In genomic region chr15:79505616-79506283, GRCm38 (mm10) we compare ENCODE assay signal across 8 mouse cellular contexts. TPM values are rescaled to one million over a fixed set of nuclear protein-coding genes. Genes with fewer than 3 reads are reported as not detected.
DNase-seq lines count a peak whose midpoint lies in the region; ATAC-seq and TF ChIP-seq lines count a peak whose summit lies in the region.

No protein-coding gene starts in this region.

- DNase-seq in urinary bladder, adult 2 months (ENCODE audit: low spot score): peak; percentile 42
- no peak for DNase-seq in urinary bladder, postnatal 10 days (ENCODE audit: low spot score)
- peak; percentile 80 for DNase-seq in forebrain, postnatal 0 days
- peak; percentile 65 to 85 for DNase-seq in left cerebral cortex, postnatal 10 days (ENCODE audit: extremely low spot score in 1 of 2, low spot score in 2 of 2)
- DNase-seq in lung, postnatal 4 days: peak; percentile 62 to 67
- DNase-seq in c-Kit-positive CD71-positive TER-119-positive erythroid progenitor cells, embryonic 14.5 days (ENCODE audit: low spot score): no peak

- H3K4me2 ChIP-seq in forebrain, postnatal 0 days (ENCODE audit: low read depth): peak overlapping the region; percentile 99
- peak overlapping the region; percentile 99 for H3K4me2 ChIP-seq in hindbrain, embryonic 12.5 days (replicated peaks)

- no peaks in the 10 kb centered on the region for H3K36me3 ChIP-seq in forebrain, postnatal 0 days (ENCODE audit: insufficient read depth)
- no peaks in the 10 kb centered on the region for H3K36me3 ChIP-seq in hindbrain, embryonic 12.5 days
- H3K36me3 ChIP-seq in small intestine, adult 2 months (ENCODE audit: control insufficient read depth, insufficient read depth, low read length): no peaks in the 10 kb centered on the region

- H3K27me3 ChIP-seq in forebrain, postnatal 0 days (ENCODE audit: insufficient read depth, low read length): peaks cover 15% of the 10 kb centered on the region
- peaks cover 95% of the 10 kb centered on the region for H3K27me3 ChIP-seq in hindbrain, embryonic 12.5 days
- H3K27me3 ChIP-seq in small intestine, adult 2 months (ENCODE audit: control insufficient read depth, insufficient read depth, low read length): peaks cover 63% of the 10 kb centered on the region

- H3K4me3 ChIP-seq in forebrain, postnatal 0 days (ENCODE audit: low read depth, low read length): peak overlapping the region; percentile 56
- H3K4me3 ChIP-seq in hindbrain, embryonic 12.5 days: peak overlapping the region; percentile 50
- H3K4me3 ChIP-seq in small intestine, adult 2 months (ENCODE audit: low read depth, low read length): peak overlapping the region; percentile 64

- intact Hi-C loops in left cerebral cortex, postnatal 10 days (cut with DNase I): no loop called here

- TF ChIP-seq POLR2A in small intestine, adult 2 months (IDR thresholded peaks at IDR 0.05; ENCODE audit: low read depth, low read length): no peak

- no peak overlapping the region for H3K27ac ChIP-seq in forebrain, postnatal 0 days (ENCODE audit: low read depth, low read length)
- H3K27ac ChIP-seq in hindbrain, embryonic 12.5 days: no peak overlapping the region
- no peak overlapping the region for H3K27ac ChIP-seq in small intestine, adult 2 months (ENCODE audit: insufficient read depth, low read depth, low read length)

- WGBS in forebrain, postnatal 0 days: 0% methylated on average over 39 of the region's 71 CpGs
- WGBS in hindbrain, embryonic 12.5 days: under 1% methylated on average over 59 of the region's 71 CpGs
- WGBS in small intestine, adult 2 months: 1% methylated on average over 60 of the region's 71 CpGs

- no peak for TF ChIP-seq CTCF in forebrain, postnatal 0 days (IDR thresholded peaks at IDR 0.05; ENCODE audit: low read depth)
- TF ChIP-seq CTCF in small intestine, adult 2 months (IDR thresholded peaks at IDR 0.05; ENCODE audit: extremely low read depth, insufficient read length, insufficient replicate concordance, low read depth, low read length): no peak

- ATAC-seq in forebrain, postnatal 0 days: peak; percentile 42; the same call in 1 of the 2 replicates
- peak; percentile 43 for ATAC-seq in hindbrain, embryonic 12.5 days (ENCODE audit: low FRiP score)

- H3K4me1 ChIP-seq in forebrain, postnatal 0 days (ENCODE audit: insufficient read depth): peaks cover 17% of the 10 kb centered on the region; the same call in 1 of the 2 replicates
- peaks cover 15% of the 10 kb centered on the region for H3K4me1 ChIP-seq in hindbrain, embryonic 12.5 days
- H3K4me1 ChIP-seq in small intestine, adult 2 months (ENCODE audit: control insufficient read depth, insufficient read depth, insufficient read length, low read length): 0 out of 2 replicates have a peak, but pooled peaks cover 1% of the 10 kb centered on the region

- H3K9ac ChIP-seq in forebrain, postnatal 0 days: peak overlapping the region; percentile 49
- H3K9ac ChIP-seq in hindbrain, embryonic 12.5 days: peak overlapping the region; percentile 52

- no peaks in the 10 kb centered on the region for H3K9me3 ChIP-seq in forebrain, postnatal 0 days (ENCODE audit: low read length)
- H3K9me3 ChIP-seq in hindbrain, embryonic 12.5 days (replicated peaks): no peaks in the 10 kb centered on the region

RNA-seq across cellular contexts. Expression of gene Kcnj4, which starts 0.7 kb away (rescaled TPM):
- 0.04 and 0.07 TPM in 2 replicates for polyA plus RNA-seq in urinary bladder, adult 2 months (2012; rRNA removed)
- 17.3 and 17.8 TPM in 2 replicates for total RNA-seq in forebrain, postnatal 0 days (2014; rRNA removed)
- 0.99 and 1.1 TPM in 2 replicates for polyA plus RNA-seq in forebrain, postnatal 0 days (2015; fragmentation: Nextera tagmentation; extraction: Ambion mirVana)
- polyA plus RNA-seq in hindbrain, embryonic 12.5 days (2016; fragmentation: Nextera tagmentation; extraction: Ambion mirVana): not detected in 2 replicates
- 100 to 1,000 TPM; 116 to 124 TPM for total RNA-seq in left cerebral cortex, postnatal 10 days (2021)
- polyA plus RNA-seq in small intestine, adult 2 months (2012; rRNA removed): not detected in 2 replicates

RNA-seq across cellular contexts. Expression of gene Kdelr3, which starts 10.5 kb away (rescaled TPM):
- 48.5 and 54.9 TPM in 2 replicates for polyA plus RNA-seq in urinary bladder, adult 2 months (2012; rRNA removed)
- 3.1 and 5.6 TPM in 2 replicates for total RNA-seq in forebrain, postnatal 0 days (2014; rRNA removed)
- 5.3 and 6.8 TPM in 2 replicates for polyA plus RNA-seq in forebrain, postnatal 0 days (2015; fragmentation: Nextera tagmentation; extraction: Ambion mirVana)
- 32.2 and 39.2 TPM in 2 replicates for polyA plus RNA-seq in hindbrain, embryonic 12.5 days (2016; fragmentation: Nextera tagmentation; extraction: Ambion mirVana)
- 1 to 10 TPM; 1.4 to 1.6 TPM for total RNA-seq in left cerebral cortex, postnatal 10 days (2021)
- polyA plus RNA-seq in small intestine, adult 2 months (2012; rRNA removed): 9.0 and 10.5 TPM in 2 replicates

RNA-seq across cellular contexts. Expression of gene Ddx17, which starts 40.8 kb away (rescaled TPM):
- polyA plus RNA-seq in urinary bladder, adult 2 months (2012; rRNA removed): 363 and 536 TPM in 2 replicates
- total RNA-seq in forebrain, postnatal 0 days (2014; rRNA removed): 373 and 392 TPM in 2 replicates
- 21.5 and 26.5 TPM in 2 replicates for polyA plus RNA-seq in forebrain, postnatal 0 days (2015; fragmentation: Nextera tagmentation; extraction: Ambion mirVana)
- 76.5 and 77.2 TPM in 2 replicates for polyA plus RNA-seq in hindbrain, embryonic 12.5 days (2016; fragmentation: Nextera tagmentation; extraction: Ambion mirVana)
- total RNA-seq in left cerebral cortex, postnatal 10 days (2021): 100 to 1,000 TPM; 381 TPM
- 66.0 and 108 TPM in 2 replicates for polyA plus RNA-seq in small intestine, adult 2 months (2012; rRNA removed)

RNA-seq across cellular contexts. Expression of gene Csnk1e, which starts 50.4 kb away (rescaled TPM):
- polyA plus RNA-seq in urinary bladder, adult 2 months (2012; rRNA removed): 76.7 and 90.3 TPM in 2 replicates
- total RNA-seq in forebrain, postnatal 0 days (2014; rRNA removed): 398 and 490 TPM in 2 replicates
- polyA plus RNA-seq in forebrain, postnatal 0 days (2015; fragmentation: Nextera tagmentation; extraction: Ambion mirVana): 160 and 248 TPM in 2 replicates
- polyA plus RNA-seq in hindbrain, embryonic 12.5 days (2016; fragmentation: Nextera tagmentation; extraction: Ambion mirVana): 280 and 284 TPM in 2 replicates
- total RNA-seq in left cerebral cortex, postnatal 10 days (2021): 100 to 1,000 TPM; 181 to 198 TPM
- polyA plus RNA-seq in small intestine, adult 2 months (2012; rRNA removed): 14.7 and 25.9 TPM in 2 replicates

Comparison
In these comparisons a context has a peak if more than half of its experiments do, and no peak if none do; other contexts are left out.
1. DNase-seq: peak in urinary bladder, adult 2 months (single experiment), forebrain, postnatal 0 days (single experiment), left cerebral cortex, postnatal 10 days (2 of 2) and lung, postnatal 4 days (2 of 2); none in urinary bladder, postnatal 10 days (single experiment) and c-Kit-positive CD71-positive TER-119-positive erythroid progenitor cells, embryonic 14.5 days (single experiment).
2. Peak in every context shown above with its lines, with median percentiles within 50 percentile points of each other: H3K4me3 ChIP-seq.